Mouse (Mus musculus): ENCODE results near the gene Myh1. TPM values are rescaled to one million over a fixed set of nuclear protein-coding genes. Genes with fewer than 3 reads are reported as not detected.

Gene Myh1
- total RNA-seq, 2 experiments from 2014 or later = not detected

GRCm38 (mm10) chr11:67229946-67230345 is 30.1 kb downstream of the Myh1 start:
- no peak for ATAC-seq (ENCODE audit: poor library complexity, severe bottlenecking)

- ATAC-seq (ENCODE audit: poor library complexity, severe bottlenecking) = no peak
Observed at GRCm38 (mm10) chr11:67235639-67236358, 35.9 kb downstream of the Myh1 start.

- ATAC-seq (ENCODE audit: poor library complexity, severe bottlenecking) = no peak
Observed at GRCm38 (mm10) chr11:67236799-67237198, 36.9 kb downstream of the Myh1 start.

- no peak for ATAC-seq (ENCODE audit: poor library complexity, severe bottlenecking)
Observed at GRCm38 (mm10) chr11:67237481-67238079, 37.7 kb downstream of the Myh1 start, which contains the start of gene Myh4. Myh4 (plus strand) TSS chr11:67238029.

GRCm38 (mm10) chr11:67241051-67241450 is 41.2 kb downstream of the Myh1 start:
- ATAC-seq (ENCODE audit: poor library complexity, severe bottlenecking) = no peak

GRCm38 (mm10) chr11:67253691-67254090 is 53.8 kb downstream of the Myh1 start:
- no peak for ATAC-seq (ENCODE audit: poor library complexity, severe bottlenecking)

- no peak for ATAC-seq (ENCODE audit: poor library complexity, severe bottlenecking)
Observed at GRCm38 (mm10) chr11:67257048-67257447, 57.2 kb downstream of the Myh1 start.

GRCm38 (mm10) chr11:67260956-67261355 is 61.1 kb downstream of the Myh1 start:
- ATAC-seq (ENCODE audit: poor library complexity, severe bottlenecking) = no peak

Other genes starting within 250 kb of the Myh1 start
- gene Tmem238l, start 243.4 kb upstream of the Myh1 start, total RNA-seq (2015) = not detected in 2 replicates
- gene Tmem238l, start 243.4 kb upstream of the Myh1 start, total RNA-seq (2017) = not detected in 2 replicates
- gene Tmem220, start 174.9 kb upstream of the Myh1 start, total RNA-seq (2015) = 2.3 and 2.5 TPM in 2 replicates
- 1.7 and 3.2 TPM in 2 replicates for gene Tmem220, start 174.9 kb upstream of the Myh1 start, total RNA-seq (2017)
- 37.3 and 38.8 TPM in 2 replicates for gene Adprm, start 147.5 kb upstream of the Myh1 start, total RNA-seq (2015)
- 28.5 and 37.2 TPM in 2 replicates for gene Adprm, start 147.5 kb upstream of the Myh1 start, total RNA-seq (2017)
- gene Sco1, start 147.4 kb upstream of the Myh1 start, total RNA-seq (2015) = 5.5 and 6.7 TPM in 2 replicates
- 19.1 and 20.6 TPM in 2 replicates for gene Sco1, start 147.4 kb upstream of the Myh1 start, total RNA-seq (2017)
- 0.07 TPM in 1 of 2 replicates, not detected in the other for gene Myh3, start 121.8 kb upstream of the Myh1 start, total RNA-seq (2015)
- not detected in 2 replicates for gene Myh3, start 121.8 kb upstream of the Myh1 start, total RNA-seq (2017)
- gene Myh2, start 29.0 kb upstream of the Myh1 start, total RNA-seq (2015) = not detected in 2 replicates
- not detected in 2 replicates for gene Myh2, start 29.0 kb upstream of the Myh1 start, total RNA-seq (2017)
- gene Myh4, start 38.0 kb downstream of the Myh1 start, total RNA-seq (2015) = not detected in 2 replicates
- not detected in 2 replicates for gene Myh4, start 38.0 kb downstream of the Myh1 start, total RNA-seq (2017)
- gene Myh8, start 77.1 kb downstream of the Myh1 start, total RNA-seq (2015) = not detected in 2 replicates
- gene Myh8, start 77.1 kb downstream of the Myh1 start, total RNA-seq (2017) = not detected in 2 replicates
- gene Myh13, start 121.6 kb downstream of the Myh1 start, total RNA-seq (2015) = not detected in 2 replicates
- gene Myh13, start 121.6 kb downstream of the Myh1 start, total RNA-seq (2017) = not detected in 2 replicates

All from megakaryocyte, adult 5-6 weeks (primary cell).